ENCODE assay signal across 9 mouse cellular contexts in genomic region chr1:106526751-106527150, GRCm38 (mm10).
DNase-seq lines count a peak whose midpoint lies in the region; ATAC-seq and TF ChIP-seq lines count a peak whose summit lies in the region.
"Had no signal": no experiment of that assay in that cellular context is flagged by ENCODE, and none has a peak within 500 bp of the region (broad histone marks: within the 10 kb centered on the region; RNA-seq: fewer than 3 reads in every experiment).

No protein-coding gene starts in this region.

- H3ac ChIP-seq in myocyte (ENCODE audit: control insufficient read depth, insufficient read length): no peak overlapping the region

- no peak overlapping the region for H3K27ac ChIP-seq in midbrain, postnatal 0 days (ENCODE audit: low read depth, low read length)
- H3K27ac ChIP-seq: heart, embryonic 15.5 days; macrophage had no signal

- H3K4me2 ChIP-seq in myocyte (ENCODE audit: low read depth): no peak overlapping the region
- H3K4me2 ChIP-seq in midbrain, postnatal 0 days (ENCODE audit: low read depth, low read length, poor library complexity, severe bottlenecking): no peak overlapping the region
- H3K4me2 ChIP-seq: heart, embryonic 15.5 days had no signal

- no peaks in the 10 kb centered on the region for H3K4me1 ChIP-seq in midbrain, postnatal 0 days (ENCODE audit: insufficient read depth, low read length)

- TF ChIP-seq CTCF in midbrain, postnatal 0 days (IDR thresholded peaks at IDR 0.05): no peak

- no peak for ATAC-seq in midbrain, postnatal 0 days (ENCODE audit: low FRiP score)
- ATAC-seq in monocyte, adult 5-6 weeks (replicated peaks; ENCODE audit: insufficient number of reproducible peaks, low FRiP score, low TSS enrichment, poor library complexity, severe bottlenecking): no peak

- peak; percentile 25 for DNase-seq in ovary, postnatal 14 days (ENCODE audit: low spot score)
- no peak for DNase-seq in ovary, adult 18-20 months (ENCODE audit: low spot score)
- DNase-seq in fat pad, adult 2 months (ENCODE audit: extremely low read depth, low read depth, low spot score): peak; percentile 92
- DNase-seq in kidney, postnatal 25 days: peak; percentile 53 to 66
- DNase-seq in midbrain, postnatal 0 days (ENCODE audit: low spot score): no peak

- no peaks in the 10 kb centered on the region for H3K27me3 ChIP-seq in myocyte (ENCODE audit: control insufficient read depth, insufficient read depth, insufficient read length)
- H3K27me3 ChIP-seq in midbrain, postnatal 0 days (ENCODE audit: insufficient read depth, low read length): no peaks in the 10 kb centered on the region
- H3K27me3 ChIP-seq: heart, embryonic 15.5 days had no signal

- H3K36me3 ChIP-seq in myocyte (ENCODE audit: control insufficient read depth, insufficient read depth): no peaks in the 10 kb centered on the region
- H3K36me3 ChIP-seq in midbrain, postnatal 0 days (ENCODE audit: insufficient read depth, low read length): no peaks in the 10 kb centered on the region
- H3K36me3 ChIP-seq: heart, embryonic 15.5 days had no signal

- H3K79me2 ChIP-seq in myocyte (ENCODE audit: control insufficient read depth, insufficient read depth): no peaks in the 10 kb centered on the region

- H3K9me3 ChIP-seq in midbrain, postnatal 0 days (ENCODE audit: low read length): no peaks in the 10 kb centered on the region
- H3K9me3 ChIP-seq: heart, embryonic 15.5 days had no signal

- no peak overlapping the region for H3K9ac ChIP-seq in midbrain, postnatal 0 days (replicated peaks; ENCODE audit: low read length, poor library complexity, severe bottlenecking)
- H3K9ac ChIP-seq: heart, embryonic 15.5 days had no signal

- TF ChIP-seq POLR2A in myocyte (IDR thresholded peaks at IDR 0.05; ENCODE audit: insufficient read length, low read depth): no peak

- H3K4me3 ChIP-seq in myocyte: no peak overlapping the region
- no peak overlapping the region for H3K4me3 ChIP-seq in midbrain, postnatal 0 days (ENCODE audit: low read depth, low read length)
- H3K4me3 ChIP-seq: heart, embryonic 15.5 days had no signal

- WGBS in midbrain, postnatal 0 days: 71% methylated on average over 7 of the region's 7 CpGs

TF ChIP-seq in myocyte, 11 proteins besides CTCF, POLR2A, EP300 and RAD21:
- TF ChIP-seq E2F4 (IDR thresholded peaks at IDR 0.05; ENCODE audit: insufficient read depth): no peak
- peak; percentile 76 for TF ChIP-seq CEBPB (IDR thresholded peaks at IDR 0.05; ENCODE audit: insufficient read depth, poor library complexity, severe bottlenecking)

Comparison
In these comparisons a context has a peak if more than half of its experiments do, and no peak if none do; other contexts are left out.
1. DNase-seq: peak in ovary, postnatal 14 days (single experiment), fat pad, adult 2 months (single experiment) and kidney, postnatal 25 days (2 of 2); none in ovary, adult 18-20 months (single experiment) and midbrain, postnatal 0 days (single experiment).